Mouse (Mus musculus) liver, embryonic 14.5 days (tissue): ENCODE measurements around the gene Map2k1.
"Not testable (repeated sequence)": the region's sequence is repeated elsewhere in the genome, so short reads cannot be mapped to it uniquely, and the experiment has no call there.

Source experiments
- CTCF ChIP-seq: IDR thresholded peaks from 2 replicates; pipeline ENCODE4 v1.5.1; 2016; ENCODE audit warnings: antibody characterized with exemption, low read depth, control low read depth
- EP300 ChIP-seq: IDR thresholded peaks from 2 replicates; pipeline ENCODE4 v1.6.1; 2016; ENCODE audit warnings: antibody characterized with exemption, low read depth

DNA sequence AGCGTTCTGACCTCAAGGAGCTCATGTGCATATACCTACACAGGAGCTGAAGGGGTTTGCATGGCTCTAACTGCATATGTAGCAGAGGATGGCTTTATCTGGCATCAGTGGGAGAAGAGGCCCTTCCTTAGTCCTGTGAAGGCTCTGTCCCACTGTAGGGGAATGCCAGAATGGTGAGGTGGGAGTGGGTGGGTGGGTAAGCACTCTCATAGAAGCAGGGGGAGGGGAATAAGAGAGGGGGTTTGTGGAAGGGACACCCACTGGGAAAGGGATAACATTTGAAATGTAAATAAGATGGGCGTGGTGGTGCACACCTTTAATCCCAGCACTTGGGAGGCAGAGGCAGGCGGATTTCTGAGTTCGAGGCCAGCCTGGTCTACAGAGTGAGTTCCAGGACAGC is 49.7 kb upstream of the Map2k1 start:
- not testable (repeated sequence) for TF ChIP-seq CTCF, EP300
